Mouse (Mus musculus): ENCODE measurements around the gene Crybb2. TPM values are rescaled to one million over a fixed set of nuclear protein-coding genes. Genes with fewer than 3 reads are reported as not detected.
A peak's percentile ranks its signal among the peaks of the same experiment; 100 is the strongest.

The Crybb2 gene
- total RNA-seq, 1 experiment, result not detected

GRCm38 (mm10) chr5:113105035-113105434 lies 35.1 kb upstream of the Crybb2 start:
- Histone ChIP-seq H3K36me3 (ENCODE audit: control insufficient read depth, insufficient read depth, low read length, poor library complexity, severe bottlenecking) (no peaks in the 10 kb centered on the region), H3K9ac (ENCODE audit: insufficient read depth, low read depth, low read length, poor library complexity, severe bottlenecking) (no peak overlapping the region), H3K4me1 (ENCODE audit: control insufficient read depth in 2 of 2, insufficient read depth in 2 of 2, low read length in 2 of 2, poor library complexity in 1 of 2) (peaks cover 0 to 3% of the 10 kb centered on the region in 2 experiments; a peak in 1 of 4 replicates), H3K4me3 (ENCODE audit: insufficient read depth in 1 of 2, low read depth in 1 of 2, low read length in 2 of 2, poor library complexity in 1 of 2, severe bottlenecking in 1 of 2) (no peak overlapping the region), H3K27ac (ENCODE audit: insufficient read depth, low read depth, low read length, poor library complexity, severe bottlenecking) (no peak overlapping the region), H3K9me3 (ENCODE audit: control insufficient read depth, insufficient read depth, low read depth, low read length) (no peaks in the 10 kb centered on the region)
- no peak for DNase-seq (ENCODE audit: low read depth, low spot score)
- TF ChIP-seq MAFK (IDR thresholded peaks at IDR 0.05; ENCODE audit: insufficient read depth, low read depth, low read length) (no peak), ZC3H11A (IDR thresholded peaks at IDR 0.05; ENCODE audit: borderline replicate concordance, low read depth, low read length) (no peak), CHD2 (IDR thresholded peaks at IDR 0.05; ENCODE audit: low read depth, low read length) (no peak)
- in situ Hi-C loops (cut with MboI; ENCODE audit: low sequenced_read_pairs in 2 of 2, unreplicated experiment in 2 of 2), result loop anchor here in 1 of 2 experiments (10.0 kb wide), 1 partner anchor 50 kb away; no protein-coding TSS in a partner anchor

DNA sequence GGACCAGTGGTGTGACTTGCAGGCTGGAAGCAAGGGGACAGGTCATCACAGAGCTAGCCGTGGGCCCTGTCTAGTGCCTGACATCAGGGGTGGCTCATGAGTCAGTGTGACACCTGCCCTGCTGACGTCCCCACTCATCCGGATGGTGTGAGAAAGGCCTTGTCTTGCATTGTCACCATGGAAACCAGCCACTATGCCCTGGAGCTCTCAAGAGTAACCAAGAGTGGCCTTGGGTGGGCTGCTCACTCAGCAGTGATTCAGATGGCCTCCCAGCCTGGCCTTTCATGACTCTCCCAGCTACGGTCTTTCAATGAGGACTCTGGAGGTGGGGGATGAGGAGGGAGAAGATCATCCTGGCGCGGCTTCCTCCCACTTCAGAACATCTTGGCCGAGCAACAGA lies 32.5 kb upstream of the Crybb2 start:
- Histone ChIP-seq H3K36me3 (ENCODE audit: control insufficient read depth, insufficient read depth, low read length, poor library complexity, severe bottlenecking) (no peaks in the 10 kb centered on the region), H3K27ac (ENCODE audit: insufficient read depth, low read depth, low read length, poor library complexity, severe bottlenecking) (no peak overlapping the region), H3K9ac (ENCODE audit: insufficient read depth, low read depth, low read length, poor library complexity, severe bottlenecking) (no peak overlapping the region), H3K9me3 (ENCODE audit: control insufficient read depth, insufficient read depth, low read depth, low read length) (no peaks in the 10 kb centered on the region), H3K4me1 (ENCODE audit: control insufficient read depth in 2 of 2, insufficient read depth in 2 of 2, low read length in 2 of 2, poor library complexity in 1 of 2) (peaks cover 0 to 3% of the 10 kb centered on the region in 2 experiments; a peak in 1 of 4 replicates), H3K4me3 (ENCODE audit: insufficient read depth in 1 of 2, low read depth in 1 of 2, low read length in 2 of 2, poor library complexity in 1 of 2, severe bottlenecking in 1 of 2) (no peak overlapping the region)
- no peak for TF ChIP-seq CHD2 (IDR thresholded peaks at IDR 0.05; ENCODE audit: low read depth, low read length)
- no peak for TF ChIP-seq MAFK (IDR thresholded peaks at IDR 0.05; ENCODE audit: insufficient read depth, low read depth, low read length)
- no peak for TF ChIP-seq ZC3H11A (IDR thresholded peaks at IDR 0.05; ENCODE audit: borderline replicate concordance, low read depth, low read length)
- in situ Hi-C loops (cut with MboI; ENCODE audit: low sequenced_read_pairs in 2 of 2, unreplicated experiment in 2 of 2), result loop anchor here in 1 of 2 experiments (10.0 kb wide), 1 partner anchor 52 kb away; no protein-coding TSS in a partner anchor
- DNase-seq (ENCODE audit: low read depth, low spot score), result no peak

DNA sequence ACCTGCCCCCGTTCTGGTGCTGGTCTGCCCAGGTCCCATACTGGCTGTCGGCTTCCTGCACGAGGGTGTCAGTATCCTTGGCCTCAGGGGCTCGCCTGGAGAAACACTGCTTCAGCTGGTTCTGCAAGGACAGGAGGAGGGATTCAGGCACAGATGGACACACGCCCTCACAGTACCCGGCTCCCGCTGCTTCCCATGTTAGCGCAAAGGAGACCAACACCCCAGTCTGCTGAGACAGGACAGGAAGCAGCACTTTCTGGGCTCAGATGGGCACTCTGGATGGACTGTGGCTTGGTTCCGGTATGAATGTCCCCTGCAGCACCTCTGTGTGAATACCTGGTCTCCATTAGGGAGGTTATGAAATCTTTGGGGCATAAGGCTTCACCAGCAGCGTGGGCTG lies 31.5 kb upstream of the Crybb2 start:
- TF ChIP-seq ZC3H11A (IDR thresholded peaks at IDR 0.05; ENCODE audit: borderline replicate concordance, low read depth, low read length), result no peak
- no peak for TF ChIP-seq ZNF384 (IDR thresholded peaks at IDR 0.05; ENCODE audit: low read depth, low read length)
- no peak for TF ChIP-seq HCFC1 (IDR thresholded peaks at IDR 0.05; ENCODE audit: borderline replicate concordance, insufficient read depth, low read length)
- TF ChIP-seq CHD2 (IDR thresholded peaks at IDR 0.05; ENCODE audit: low read depth, low read length), result no peak
- TF ChIP-seq MAFK (IDR thresholded peaks at IDR 0.05; ENCODE audit: insufficient read depth, low read depth, low read length), result no peak
- Histone ChIP-seq H3K9ac (ENCODE audit: insufficient read depth, low read depth, low read length, poor library complexity, severe bottlenecking) (no peak overlapping the region), H3K36me3 (ENCODE audit: control insufficient read depth, insufficient read depth, low read length, poor library complexity, severe bottlenecking) (no peaks in the 10 kb centered on the region), H3K4me3 (ENCODE audit: insufficient read depth in 1 of 2, low read depth in 1 of 2, low read length in 2 of 2, poor library complexity in 1 of 2, severe bottlenecking in 1 of 2) (no peak overlapping the region), H3K4me1 (ENCODE audit: control insufficient read depth in 2 of 2, insufficient read depth in 2 of 2, low read length in 2 of 2, poor library complexity in 1 of 2) (peaks cover 0 to 3% of the 10 kb centered on the region in 2 experiments; a peak in 1 of 4 replicates), H3K27ac (ENCODE audit: insufficient read depth, low read depth, low read length, poor library complexity, severe bottlenecking) (no peak overlapping the region), H3K9me3 (ENCODE audit: control insufficient read depth, insufficient read depth, low read depth, low read length) (no peaks in the 10 kb centered on the region)
- no peak for DNase-seq (ENCODE audit: low read depth, low spot score)
- in situ Hi-C loops (cut with MboI; ENCODE audit: low sequenced_read_pairs in 2 of 2, unreplicated experiment in 2 of 2), result loop anchor here in 1 of 2 experiments (10.0 kb wide), 1 partner anchor 53 kb away; no protein-coding TSS in a partner anchor

DNA sequence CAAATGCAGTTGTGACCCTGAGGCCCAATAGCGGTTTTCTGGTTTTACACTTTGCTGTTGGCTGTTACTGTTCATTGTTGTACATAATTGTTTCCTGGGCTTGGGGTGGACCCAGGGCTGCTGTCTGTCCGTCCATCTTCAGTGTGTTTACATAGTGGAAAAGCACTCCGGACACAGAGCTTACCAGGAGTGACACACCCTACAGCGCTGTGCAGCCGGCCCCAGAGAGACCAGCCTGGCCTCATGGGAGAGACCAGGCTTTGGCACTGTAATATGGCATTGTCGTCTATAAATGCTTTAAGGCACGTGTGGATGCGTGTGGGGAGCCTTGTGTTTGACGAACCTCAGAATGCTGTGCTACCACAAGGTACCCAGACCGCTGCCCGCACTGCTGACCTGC lies 30.5 kb upstream of the Crybb2 start:
- in situ Hi-C loops (cut with MboI; ENCODE audit: low sequenced_read_pairs in 2 of 2, unreplicated experiment in 2 of 2), result loop anchor here in 1 of 2 experiments (10.0 kb wide), 1 partner anchor 54 kb away; no protein-coding TSS in a partner anchor
- Histone ChIP-seq H3K9me3 (ENCODE audit: control insufficient read depth, insufficient read depth, low read depth, low read length) (no peaks in the 10 kb centered on the region), H3K4me1 (ENCODE audit: control insufficient read depth in 2 of 2, insufficient read depth in 2 of 2, low read length in 2 of 2, poor library complexity in 1 of 2) (peaks cover 0 to 1% of the 10 kb centered on the region in 2 experiments; a peak in 1 of 4 replicates), H3K27ac (ENCODE audit: insufficient read depth, low read depth, low read length, poor library complexity, severe bottlenecking) (no peak overlapping the region), H3K9ac (ENCODE audit: insufficient read depth, low read depth, low read length, poor library complexity, severe bottlenecking) (no peak overlapping the region), H3K4me3 (ENCODE audit: insufficient read depth in 1 of 2, low read depth in 1 of 2, low read length in 2 of 2, poor library complexity in 1 of 2, severe bottlenecking in 1 of 2) (no peak overlapping the region), H3K36me3 (ENCODE audit: control insufficient read depth, insufficient read depth, low read length, poor library complexity, severe bottlenecking) (no peaks in the 10 kb centered on the region)
- no peak for DNase-seq (ENCODE audit: low read depth, low spot score)
- TF ChIP-seq HCFC1 (IDR thresholded peaks at IDR 0.05; ENCODE audit: borderline replicate concordance, insufficient read depth, low read length) (no peak), ZNF384 (IDR thresholded peaks at IDR 0.05; ENCODE audit: low read depth, low read length) (no peak), ZC3H11A (IDR thresholded peaks at IDR 0.05; ENCODE audit: borderline replicate concordance, low read depth, low read length) (no peak), CHD2 (IDR thresholded peaks at IDR 0.05; ENCODE audit: low read depth, low read length) (no peak), MAFK (IDR thresholded peaks at IDR 0.05; ENCODE audit: insufficient read depth, low read depth, low read length) (no peak)

- Histone ChIP-seq H3K36me3 (ENCODE audit: control insufficient read depth, insufficient read depth, low read length, poor library complexity, severe bottlenecking) (no peaks in the 10 kb centered on the region), H3K4me1 (ENCODE audit: control insufficient read depth in 2 of 2, insufficient read depth in 2 of 2, low read length in 2 of 2, poor library complexity in 1 of 2) (no peaks in the 10 kb centered on the region), H3K4me3 (ENCODE audit: insufficient read depth in 1 of 2, low read depth in 1 of 2, low read length in 2 of 2, poor library complexity in 1 of 2, severe bottlenecking in 1 of 2) (no peak overlapping the region), H3K27ac (ENCODE audit: insufficient read depth, low read depth, low read length, poor library complexity, severe bottlenecking) (no peak overlapping the region), H3K9me3 (ENCODE audit: control insufficient read depth, insufficient read depth, low read depth, low read length) (no peaks in the 10 kb centered on the region), H3K9ac (ENCODE audit: insufficient read depth, low read depth, low read length, poor library complexity, severe bottlenecking) (no peak overlapping the region)
- peak; percentile 87 for DNase-seq (ENCODE audit: low read depth, low spot score)
- peak; percentile 92 for TF ChIP-seq ZC3H11A (IDR thresholded peaks at IDR 0.05; ENCODE audit: borderline replicate concordance, low read depth, low read length)
- no peak for TF ChIP-seq MAFK (IDR thresholded peaks at IDR 0.05; ENCODE audit: insufficient read depth, low read depth, low read length)
- TF ChIP-seq CHD2 (IDR thresholded peaks at IDR 0.05; ENCODE audit: low read depth, low read length), result no peak
- in situ Hi-C loops (cut with MboI; ENCODE audit: low sequenced_read_pairs in 2 of 2, unreplicated experiment in 2 of 2), result no loop called here
Measured at GRCm38 (mm10) chr5:113099546-113099945, 29.6 kb upstream of the Crybb2 start.

All from ES-E14 (cell line).